Mouse (Mus musculus) T-cell, adult 2 months (primary cell): ENCODE results near the gene Wdr86.
A peak's percentile ranks its signal among the peaks of the same experiment; 100 is the strongest.
"Not testable (repeated sequence)": the region's sequence is repeated elsewhere in the genome, so short reads cannot be mapped to it uniquely, and the experiment has no call there.

Source experiments
- DNase-seq: peaks from one replicate; pipeline ENCODE4 v3.0.0; 2022; ENCODE audit warnings: low spot score

Wdr86 gene

DNA sequence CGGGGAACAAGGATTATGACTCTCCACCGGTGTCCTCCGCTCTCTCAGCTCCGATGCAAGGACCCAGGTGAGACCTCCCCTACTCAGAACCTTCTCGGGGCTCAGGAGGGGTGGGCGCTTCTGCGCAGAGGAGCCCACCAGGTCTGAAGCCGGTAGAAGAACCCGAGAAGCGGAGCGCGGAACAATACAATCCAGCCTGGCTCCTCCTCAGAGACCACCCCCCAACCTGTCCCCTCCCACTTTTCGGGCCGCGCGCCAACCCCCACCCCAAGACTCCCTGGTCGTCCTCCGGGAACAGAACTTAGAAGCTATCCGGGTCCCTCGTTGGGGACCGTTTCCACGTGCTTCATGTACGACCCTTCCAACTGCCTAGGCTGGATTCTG, at the start of gene Wdr86:
Gene Wdr86, minus strand, starts transcription at position 240 of the 384 bp plus-strand sequence.
- DNase-seq = no peak

- peak; percentile 38 for DNase-seq
Measured at GRCm38 (mm10) chr5:24779881-24780512, 49.5 kb upstream of the Wdr86 start.

- DNase-seq = no peak
Measured at GRCm38 (mm10) chr5:24779321-24779720, 48.8 kb upstream of the Wdr86 start.

- no peak for DNase-seq
Measured at GRCm38 (mm10) chr5:24778843-24779140, 48.3 kb upstream of the Wdr86 start.

DNA sequence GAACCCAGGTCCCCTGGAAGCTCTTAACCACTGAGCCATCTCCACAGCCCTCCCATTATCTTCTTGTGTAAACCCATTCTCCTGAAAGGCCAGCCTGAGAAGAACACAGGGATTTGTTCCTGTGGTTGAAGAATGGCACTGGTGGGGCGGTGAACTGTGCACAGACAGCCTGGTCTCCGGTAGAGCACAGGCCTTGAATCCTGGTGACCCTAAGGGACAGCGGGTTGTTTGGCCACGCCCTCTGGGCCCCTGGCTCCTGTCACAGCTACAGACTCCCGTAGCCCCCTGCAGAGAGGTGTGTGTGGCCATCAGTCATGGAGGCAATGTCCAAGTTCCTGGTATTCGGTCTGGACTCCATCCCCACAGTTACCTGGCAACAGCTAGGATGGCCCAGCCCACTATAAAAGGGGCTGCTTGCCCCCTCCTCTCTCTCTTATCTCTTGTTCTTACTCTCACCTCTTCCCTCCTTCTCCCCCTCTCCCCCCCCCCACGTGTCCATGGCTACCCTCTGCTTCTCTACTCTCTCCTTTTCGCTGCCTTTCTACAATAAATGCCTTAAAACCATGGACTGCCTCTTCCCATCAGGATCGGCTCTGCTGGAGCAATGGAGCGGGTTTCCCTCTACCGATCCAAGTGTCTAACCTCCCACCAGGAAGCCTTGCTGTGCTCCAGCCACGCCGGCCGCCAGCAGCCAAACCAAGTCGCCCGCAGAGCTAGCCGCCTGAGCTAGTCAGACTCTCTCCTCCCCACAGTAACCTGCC, 47.7 kb upstream of the Wdr86 start:
- no peak for DNase-seq

DNA sequence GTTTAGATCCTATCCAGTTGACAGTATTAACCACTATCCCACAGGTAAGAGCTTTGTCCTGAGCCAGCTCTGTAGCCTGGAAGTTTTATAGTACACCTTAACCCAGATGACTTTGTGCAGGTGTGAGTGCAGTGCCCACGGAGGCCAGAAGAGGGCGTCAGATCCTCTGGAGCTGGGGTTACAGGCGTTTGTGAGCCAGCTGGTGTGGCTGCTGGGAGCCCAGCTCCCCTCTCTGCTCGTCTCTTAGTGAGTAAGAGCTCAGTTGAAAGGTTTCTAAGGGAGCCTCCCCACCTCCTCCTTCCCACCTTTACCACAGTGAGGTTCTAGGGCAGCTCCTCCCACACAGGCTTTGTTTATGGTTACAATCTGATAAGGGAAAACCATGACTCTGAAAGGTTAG, 46.2 kb upstream of the Wdr86 start:
- peak; percentile 66 for DNase-seq

GRCm38 (mm10) chr5:24774549-24774948, 44.0 kb upstream of the Wdr86 start:
- DNase-seq = not testable (repeated sequence)

- no peak for DNase-seq
Measured at GRCm38 (mm10) chr5:24757816-24758215, 27.3 kb upstream of the Wdr86 start, which contains the start of gene Crygn. TSS of gene Crygn (minus strand) at chr5:24758008.

DNA sequence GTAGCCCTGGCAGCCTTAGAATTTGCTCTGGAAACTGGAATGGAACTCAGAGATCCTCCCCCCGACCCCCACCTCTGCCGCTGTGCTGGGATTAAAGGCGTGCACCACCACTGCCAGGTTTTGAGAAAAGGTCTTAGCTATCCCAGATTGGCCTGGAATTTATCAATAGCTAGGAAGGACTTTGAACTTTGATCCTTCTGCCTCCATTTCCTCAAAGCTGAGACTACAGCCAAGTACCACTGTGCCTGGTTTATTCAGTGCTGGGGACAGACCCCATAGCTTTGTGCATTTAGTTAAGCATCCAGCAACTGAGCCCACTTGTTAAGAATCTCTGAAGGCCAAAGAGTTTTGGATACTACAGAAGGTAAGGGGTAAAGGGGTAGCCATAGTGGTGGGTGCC, 26.4 kb upstream of the Wdr86 start:
- DNase-seq = no peak

- no peak for DNase-seq
Measured at GRCm38 (mm10) chr5:24752175-24752498, 21.6 kb upstream of the Wdr86 start.

DNA sequence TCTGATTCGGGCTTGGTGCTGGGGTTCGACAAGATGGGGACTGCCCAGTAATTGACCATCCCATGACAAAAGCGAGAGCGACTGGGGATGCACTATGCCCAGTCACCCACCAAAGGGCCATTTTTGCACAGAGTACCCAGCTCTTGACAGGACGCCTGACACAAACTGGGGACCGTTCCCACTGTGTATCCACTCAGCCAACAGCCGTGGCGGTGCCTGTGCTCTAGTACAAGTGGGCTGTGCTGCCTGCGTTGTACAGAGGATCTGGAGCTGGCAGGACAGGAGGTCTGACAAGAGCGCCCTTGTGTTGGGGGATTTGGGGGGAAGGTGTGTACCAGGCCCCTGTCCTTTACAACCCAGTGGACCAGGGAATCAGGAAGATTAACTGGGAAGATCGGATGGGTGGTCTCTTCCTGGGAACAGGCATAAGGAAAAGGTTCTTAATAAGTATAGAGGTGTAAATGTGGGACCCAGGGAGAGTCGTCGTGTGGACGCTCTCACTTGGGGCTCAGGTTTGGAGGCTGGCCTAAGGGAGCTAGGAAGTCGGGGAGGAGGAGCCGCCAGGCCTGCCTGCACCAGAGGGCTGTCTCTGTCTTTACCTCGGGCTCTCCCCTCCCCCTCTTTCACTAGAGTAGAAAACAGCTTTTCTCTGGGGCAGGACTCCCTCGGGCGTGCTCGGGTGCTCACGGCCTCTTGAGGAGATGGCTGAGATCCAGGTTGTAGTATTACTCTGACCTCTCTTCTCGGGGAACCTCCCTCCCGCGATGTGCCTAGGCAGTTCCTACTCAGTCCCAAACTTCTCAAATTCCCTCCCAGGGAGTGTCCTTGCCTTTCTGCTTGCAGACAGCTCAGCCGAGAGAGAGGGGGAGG, 21.0 kb upstream of the Wdr86 start:
- peak; percentile 71 for DNase-seq

- peak; percentile 87 for DNase-seq
Measured at GRCm38 (mm10) chr5:24750321-24751304, 20.1 kb upstream of the Wdr86 start.

GRCm38 (mm10) chr5:24749731-24750130, 19.2 kb upstream of the Wdr86 start:
- no peak for DNase-seq

- DNase-seq = no peak
Measured at GRCm38 (mm10) chr5:24747533-24747932, 17.0 kb upstream of the Wdr86 start.

GRCm38 (mm10) chr5:24743956-24744355, 13.4 kb upstream of the Wdr86 start:
- no peak for DNase-seq

DNA sequence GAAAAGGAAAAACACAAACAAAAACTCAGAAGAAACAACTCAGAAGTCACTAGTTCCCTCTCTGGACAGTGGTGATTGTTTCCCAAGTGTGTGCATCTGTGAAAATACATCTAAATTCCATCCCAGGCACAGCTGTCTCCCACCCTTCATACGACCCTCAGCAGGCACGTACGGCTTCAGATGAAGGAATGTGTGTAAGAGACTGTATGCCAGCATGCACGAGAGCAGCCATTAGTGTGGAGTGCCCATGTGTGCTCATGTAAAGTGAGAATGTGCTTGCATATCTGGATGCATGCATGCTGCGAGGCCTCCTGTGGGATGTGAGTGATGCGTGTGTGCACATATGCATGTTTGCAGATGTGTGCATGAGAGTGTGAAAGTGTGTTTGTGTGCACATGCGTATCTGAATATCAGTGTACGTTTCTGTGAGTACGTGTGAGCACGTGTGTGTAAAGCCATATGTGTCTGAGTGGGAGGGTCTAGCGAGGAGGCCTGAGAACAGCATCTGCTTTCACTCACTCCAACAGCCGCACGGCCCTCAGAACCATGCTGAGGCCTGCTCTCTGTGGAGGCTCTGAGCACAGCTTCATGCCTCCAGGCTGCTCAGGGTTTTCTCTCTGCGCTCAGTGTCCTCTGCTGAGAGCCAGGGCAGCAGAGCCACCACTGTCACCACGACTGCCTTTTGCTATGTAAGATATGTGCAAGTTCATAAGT, 10.8 kb upstream of the Wdr86 start:
- no peak for DNase-seq

DNA sequence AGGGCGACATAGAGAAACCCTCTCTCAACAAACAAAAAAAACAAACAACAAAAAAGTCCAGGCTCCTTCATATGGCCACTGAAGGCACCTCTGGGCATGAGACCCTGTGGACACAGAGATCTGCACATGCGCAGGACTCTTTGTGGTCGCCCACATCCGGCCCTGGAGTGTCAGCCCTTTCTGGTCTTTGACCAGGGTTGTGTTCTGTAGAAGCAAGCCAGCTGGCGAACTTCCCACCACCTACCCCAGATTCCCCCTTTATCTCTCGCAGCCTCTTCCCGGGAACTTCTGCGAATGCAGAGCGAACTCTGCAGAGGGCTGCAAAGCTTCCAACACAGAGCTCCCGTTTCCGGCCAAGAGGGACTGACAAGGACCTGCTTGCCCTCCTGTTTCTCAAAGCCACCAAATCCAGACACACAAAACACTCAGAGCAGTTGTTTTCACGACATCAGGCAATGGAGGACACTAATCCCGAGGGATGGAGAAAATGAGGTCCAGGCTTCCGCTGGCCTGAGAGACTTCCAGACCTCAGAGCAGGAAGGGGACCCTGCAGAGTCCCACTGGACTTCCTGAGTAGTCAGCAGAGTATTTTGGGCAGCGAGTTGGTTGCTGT, 8.7 kb upstream of the Wdr86 start:
- peak; percentile 54 for DNase-seq

GRCm38 (mm10) chr5:24738517-24738916, 8.0 kb upstream of the Wdr86 start:
- no peak for DNase-seq

- no peak for DNase-seq
Measured at GRCm38 (mm10) chr5:24737595-24737994, 7.1 kb upstream of the Wdr86 start.

DNA sequence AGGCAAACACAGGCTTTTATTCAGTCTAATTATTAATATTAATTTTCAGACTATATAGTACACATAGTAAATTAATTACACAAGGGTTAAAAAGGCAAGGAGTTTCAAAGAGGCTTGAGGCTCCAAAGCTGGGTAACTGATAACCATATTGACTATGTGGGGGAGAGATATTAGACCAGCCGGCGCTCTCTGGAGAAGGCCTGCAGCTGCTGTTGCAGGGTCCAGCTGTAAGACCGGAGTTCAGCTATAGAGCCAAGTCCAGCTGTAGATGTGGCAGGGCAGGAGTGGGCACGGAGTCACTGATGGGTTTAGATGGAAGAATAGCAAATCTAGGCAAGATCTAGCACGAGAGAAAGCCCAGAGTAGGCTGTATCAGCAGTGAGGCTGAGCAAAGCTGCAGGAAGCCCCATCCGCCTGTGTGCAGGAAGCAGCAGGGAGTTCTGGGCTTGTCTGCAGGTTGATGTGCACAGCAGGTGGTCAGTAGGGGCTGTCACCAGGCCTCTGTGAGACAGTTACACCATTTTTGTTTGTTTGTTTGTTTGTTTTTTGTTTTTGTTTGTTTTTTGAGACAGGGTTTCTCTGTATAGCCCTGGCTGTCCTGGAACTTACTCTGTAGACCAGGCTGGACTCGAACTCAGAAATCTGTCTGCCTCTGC, 3.4 kb upstream of the Wdr86 start:
- no peak for DNase-seq
